Mouse (Mus musculus): Measurements from ENCODE around the gene Pax7. TPM values are rescaled to one million over a fixed set of nuclear protein-coding genes. Genes with fewer than 3 reads are reported as not detected.

Gene Pax7
- polyA plus RNA-seq, 1 experiment from 2014 or later: not detected

DNA sequence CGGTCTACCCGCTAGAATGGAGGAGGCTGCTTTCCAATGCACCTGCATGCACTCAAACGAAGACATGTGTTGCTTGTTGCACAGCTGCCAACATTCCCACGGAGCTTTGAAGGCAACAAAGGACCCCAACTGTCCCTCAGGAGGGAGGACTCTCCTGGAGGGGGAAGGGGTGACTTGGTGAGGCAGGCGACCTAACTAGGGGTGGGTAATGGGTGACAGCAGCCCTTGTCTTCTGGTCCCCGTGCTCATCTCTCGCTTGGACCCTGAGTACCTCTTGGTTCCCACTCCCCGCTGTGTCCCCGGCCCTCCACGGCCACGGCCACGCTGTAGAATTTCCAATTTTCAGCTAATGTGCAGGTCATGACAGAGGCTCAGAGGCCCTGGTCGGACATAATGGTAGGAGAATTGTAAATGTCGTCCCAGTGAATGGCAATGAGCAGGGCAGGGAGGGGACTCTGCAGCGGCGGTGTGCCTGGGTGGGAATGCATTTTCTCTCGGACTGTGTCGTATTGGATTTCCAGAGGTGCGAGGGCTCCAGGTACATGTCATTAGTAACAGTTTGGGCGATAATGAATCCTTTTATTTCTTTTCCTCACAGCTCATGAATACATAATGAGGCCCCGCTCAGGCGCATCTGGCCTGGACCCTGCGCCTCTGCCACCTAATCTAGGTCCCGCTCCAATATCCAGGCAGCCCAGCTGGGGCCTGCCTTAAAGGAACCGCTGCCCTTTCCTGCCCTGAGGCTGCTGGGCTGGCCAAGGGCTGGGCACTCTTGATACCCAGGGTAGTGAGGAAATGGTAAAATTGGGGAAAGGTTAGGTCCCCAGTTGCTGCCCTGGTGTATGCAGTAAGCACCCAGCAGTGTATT, 122.6 kb downstream of the Pax7 start:
- ATAC-seq (ENCODE audit: low FRiP score, low TSS enrichment): no peak
- Histone ChIP-seq H3K4me2 (replicated peaks; ENCODE audit: low read depth, low read length) (no peak overlapping the region), H3K36me3 (ENCODE audit: insufficient read depth, low read length) (no peaks in the 10 kb centered on the region), H3K27me3 (ENCODE audit: insufficient read depth, low read length) (no peaks in the 10 kb centered on the region), H3K4me3 (ENCODE audit: low read length) (no peak overlapping the region), H3K9ac (replicated peaks; ENCODE audit: low read length) (no peak overlapping the region), H3K9me3 (ENCODE audit: low read length) (no peaks in the 10 kb centered on the region), H3K27ac (ENCODE audit: low read length) (no peak overlapping the region), H3K4me1 (ENCODE audit: insufficient read depth, low read length) (no peaks in the 10 kb centered on the region)
- 44% methylated on average over 25 of the region's 25 CpGs for WGBS

DNA sequence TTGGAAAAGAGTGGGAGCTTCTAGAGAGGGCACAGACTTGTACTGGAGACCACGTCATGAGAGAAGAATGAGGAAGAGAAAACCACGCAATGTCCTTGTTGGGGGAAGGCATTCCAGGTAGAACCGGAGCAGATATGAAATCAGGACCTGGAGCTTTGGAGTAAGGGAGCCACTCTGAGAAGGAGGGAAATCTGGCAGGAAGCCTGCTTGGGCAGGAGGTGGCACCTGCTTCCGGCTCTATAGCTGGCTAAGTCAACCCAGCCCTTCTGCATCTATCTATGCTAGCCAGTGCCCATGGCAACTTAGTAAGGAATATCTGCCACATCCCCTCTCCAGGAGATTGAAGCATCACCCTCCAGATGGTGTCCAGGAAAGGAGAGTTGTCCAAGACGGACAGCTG, 127.3 kb downstream of the Pax7 start:
- 74% methylated on average over 5 of the region's 5 CpGs for WGBS
- Histone ChIP-seq H3K27ac (ENCODE audit: low read length) (no peak overlapping the region), H3K4me1 (ENCODE audit: insufficient read depth, low read length) (no peaks in the 10 kb centered on the region), H3K27me3 (ENCODE audit: insufficient read depth, low read length) (no peaks in the 10 kb centered on the region), H3K4me2 (replicated peaks; ENCODE audit: low read depth, low read length) (no peak overlapping the region), H3K4me3 (ENCODE audit: low read length) (no peak overlapping the region), H3K9me3 (ENCODE audit: low read length) (no peaks in the 10 kb centered on the region), H3K36me3 (ENCODE audit: insufficient read depth, low read length) (no peaks in the 10 kb centered on the region), H3K9ac (replicated peaks; ENCODE audit: low read length) (no peak overlapping the region)
- no peak; the same call in 1 of the 2 replicates for ATAC-seq (ENCODE audit: low FRiP score, low TSS enrichment)

DNA sequence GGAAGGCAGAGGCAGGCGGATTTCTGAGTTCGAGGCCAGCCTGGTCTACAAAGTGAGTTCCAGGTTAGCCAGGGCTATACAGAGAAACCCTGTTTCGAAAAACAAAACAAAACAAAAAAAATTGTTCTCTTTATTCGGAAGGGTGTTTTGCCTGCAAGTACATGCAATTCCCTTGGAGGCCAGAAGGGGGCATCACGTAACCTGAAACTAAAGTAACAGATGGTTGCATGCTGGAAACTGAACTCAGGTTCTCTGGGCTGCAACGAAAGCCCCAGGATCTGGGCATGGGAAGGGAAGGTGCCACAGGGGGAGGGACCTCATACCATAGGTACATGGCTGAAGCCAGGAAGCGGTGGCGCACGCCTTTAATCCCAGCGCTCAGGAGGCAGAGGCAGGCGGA, 129.9 kb downstream of the Pax7 start:
- ATAC-seq (ENCODE audit: low FRiP score, low TSS enrichment): no peak

DNA sequence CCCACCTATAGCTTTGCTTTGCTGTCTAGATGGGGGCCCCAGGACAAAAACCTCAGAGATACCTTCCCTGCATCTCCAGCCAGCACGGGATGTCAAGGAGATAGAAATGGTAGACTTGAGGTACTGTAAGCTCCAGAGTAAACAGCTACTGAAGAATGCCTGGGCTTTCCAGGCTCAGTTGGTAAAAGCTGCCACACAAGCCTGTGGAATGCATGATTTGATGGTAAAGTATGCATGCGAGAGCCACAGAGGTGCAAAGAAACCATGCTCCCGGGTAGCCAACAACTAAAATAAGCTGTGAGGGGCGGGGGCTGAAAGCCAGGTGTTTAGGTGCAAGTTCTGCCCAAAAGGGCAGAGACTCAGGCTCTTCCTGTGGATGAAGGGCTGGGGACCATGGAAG, 130.4 kb downstream of the Pax7 start:
- H3K4me2 ChIP-seq (replicated peaks; ENCODE audit: low read depth, low read length): no peak overlapping the region
- H3K9ac ChIP-seq (replicated peaks; ENCODE audit: low read length): no peak overlapping the region
- no peak overlapping the region for H3K27ac ChIP-seq (ENCODE audit: low read length)
- H3K9me3 ChIP-seq (ENCODE audit: low read length): no peaks in the 10 kb centered on the region
- no peaks in the 10 kb centered on the region for H3K27me3 ChIP-seq (ENCODE audit: insufficient read depth, low read length)
- ATAC-seq (ENCODE audit: low FRiP score, low TSS enrichment): no peak
- H3K4me1 ChIP-seq (ENCODE audit: insufficient read depth, low read length): 0 out of 2 replicates have a peak, but pooled peaks cover 2% of the 10 kb centered on the region
- 64% methylated on average over 4 of the region's 4 CpGs for WGBS
- H3K4me3 ChIP-seq (ENCODE audit: low read length): no peak overlapping the region
- no peaks in the 10 kb centered on the region for H3K36me3 ChIP-seq (ENCODE audit: insufficient read depth, low read length)

More for the DNA sequence above, 129.9 kb downstream of the Pax7 start:
- Histone ChIP-seq H3K4me3 (ENCODE audit: low read length) (no peak overlapping the region), H3K27ac (ENCODE audit: low read length) (no peak overlapping the region), H3K36me3 (ENCODE audit: insufficient read depth, low read length) (no peaks in the 10 kb centered on the region), H3K27me3 (ENCODE audit: insufficient read depth, low read length) (no peaks in the 10 kb centered on the region), H3K4me2 (replicated peaks; ENCODE audit: low read depth, low read length) (no peak overlapping the region), H3K9me3 (ENCODE audit: low read length) (no peaks in the 10 kb centered on the region), H3K4me1 (ENCODE audit: insufficient read depth, low read length) (no peaks in the 10 kb centered on the region), H3K9ac (replicated peaks; ENCODE audit: low read length) (no peak overlapping the region)
- 85% methylated on average over 11 of the region's 11 CpGs for WGBS

DNA sequence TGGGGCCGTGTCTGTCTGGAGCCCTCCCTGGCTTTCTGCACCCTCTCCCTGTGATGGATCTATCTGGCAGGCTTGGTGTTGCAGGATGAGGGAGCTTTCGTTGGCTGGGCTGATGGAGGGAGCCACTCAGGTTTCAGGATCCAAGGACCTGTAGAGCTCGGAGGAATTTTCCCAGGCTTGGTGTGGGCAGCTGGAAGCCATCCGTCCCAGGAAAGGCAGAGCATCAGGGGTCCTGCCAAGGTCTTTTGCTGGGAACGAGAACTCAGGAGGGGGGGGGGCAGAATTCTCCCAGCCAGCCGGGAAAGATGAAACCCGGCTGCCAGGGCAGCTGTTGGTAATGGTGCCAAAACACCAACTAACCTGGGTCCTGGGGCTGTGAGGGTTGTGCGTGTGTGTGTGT, 134.7 kb downstream of the Pax7 start:
- Histone ChIP-seq H3K4me2 (replicated peaks; ENCODE audit: low read depth, low read length) (no peak overlapping the region), H3K9ac (replicated peaks; ENCODE audit: low read length) (no peak overlapping the region), H3K9me3 (ENCODE audit: low read length) (no peaks in the 10 kb centered on the region), H3K27ac (ENCODE audit: low read length) (no peak overlapping the region), H3K4me1 (ENCODE audit: insufficient read depth, low read length) (0 out of 2 replicates have a peak, but pooled peaks cover 6% of the 10 kb centered on the region), H3K27me3 (ENCODE audit: insufficient read depth, low read length) (no peaks in the 10 kb centered on the region), H3K4me3 (ENCODE audit: low read length) (no peak overlapping the region), H3K36me3 (ENCODE audit: insufficient read depth, low read length) (no peaks in the 10 kb centered on the region)
- 29% methylated on average over 8 of the region's 8 CpGs for WGBS
- no peak for ATAC-seq (ENCODE audit: low FRiP score, low TSS enrichment)

DNA sequence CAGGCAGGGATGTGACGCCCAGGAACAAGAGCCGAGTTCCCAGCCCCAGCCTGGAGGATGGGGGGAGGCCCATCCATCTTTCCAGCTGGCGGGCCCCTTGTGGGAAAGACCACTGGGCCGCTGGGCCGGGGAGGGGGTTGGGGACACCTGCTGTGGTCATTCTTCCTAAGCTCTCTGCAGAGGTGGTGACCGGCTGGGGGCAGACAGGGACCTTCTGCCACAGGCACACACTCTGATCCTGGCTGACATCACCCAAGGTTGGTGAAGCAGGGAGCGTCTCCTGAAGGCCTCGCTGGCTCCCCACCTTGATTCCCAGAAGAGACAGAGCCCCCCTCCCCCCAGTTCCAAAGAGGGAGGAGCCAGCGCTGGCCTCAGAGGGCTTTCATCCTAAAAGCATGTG, 135.6 kb downstream of the Pax7 start:
- Histone ChIP-seq H3K4me3 (ENCODE audit: low read length) (no peak overlapping the region), H3K27ac (ENCODE audit: low read length) (no peak overlapping the region), H3K36me3 (ENCODE audit: insufficient read depth, low read length) (no peaks in the 10 kb centered on the region), H3K9ac (replicated peaks; ENCODE audit: low read length) (no peak overlapping the region), H3K9me3 (ENCODE audit: low read length) (no peaks in the 10 kb centered on the region), H3K4me2 (replicated peaks; ENCODE audit: low read depth, low read length) (no peak overlapping the region), H3K4me1 (ENCODE audit: insufficient read depth, low read length) (0 out of 2 replicates have a peak, but pooled peaks cover 6% of the 10 kb centered on the region), H3K27me3 (ENCODE audit: insufficient read depth, low read length) (no peaks in the 10 kb centered on the region)
- WGBS: 3% methylated on average over 9 of the region's 9 CpGs
- ATAC-seq (ENCODE audit: low FRiP score, low TSS enrichment): no peak

DNA sequence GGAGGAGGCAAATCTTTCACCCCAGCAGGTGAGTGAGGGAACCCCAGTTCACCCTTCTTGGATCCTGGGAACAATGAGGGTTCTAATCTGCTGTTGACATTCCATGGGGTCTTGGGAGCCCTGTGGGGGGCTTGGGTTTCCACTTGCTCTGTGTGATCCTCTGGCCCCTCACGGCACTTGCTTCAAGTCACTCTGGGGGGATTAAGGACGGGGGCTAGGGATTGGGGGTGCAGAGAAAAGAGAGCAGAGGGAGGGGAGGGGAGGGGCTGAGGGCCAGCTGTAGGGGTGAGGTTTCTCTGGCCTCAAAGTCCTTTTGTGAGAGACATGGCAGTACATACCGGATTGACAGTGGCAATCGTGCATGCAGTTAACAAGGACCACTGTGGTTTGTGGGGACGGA, 140.0 kb downstream of the Pax7 start:
- no peaks in the 10 kb centered on the region for H3K36me3 ChIP-seq (ENCODE audit: insufficient read depth, low read length)
- ATAC-seq (ENCODE audit: low FRiP score, low TSS enrichment): no peak
- 59% methylated on average over 5 of the region's 5 CpGs for WGBS

DNA sequence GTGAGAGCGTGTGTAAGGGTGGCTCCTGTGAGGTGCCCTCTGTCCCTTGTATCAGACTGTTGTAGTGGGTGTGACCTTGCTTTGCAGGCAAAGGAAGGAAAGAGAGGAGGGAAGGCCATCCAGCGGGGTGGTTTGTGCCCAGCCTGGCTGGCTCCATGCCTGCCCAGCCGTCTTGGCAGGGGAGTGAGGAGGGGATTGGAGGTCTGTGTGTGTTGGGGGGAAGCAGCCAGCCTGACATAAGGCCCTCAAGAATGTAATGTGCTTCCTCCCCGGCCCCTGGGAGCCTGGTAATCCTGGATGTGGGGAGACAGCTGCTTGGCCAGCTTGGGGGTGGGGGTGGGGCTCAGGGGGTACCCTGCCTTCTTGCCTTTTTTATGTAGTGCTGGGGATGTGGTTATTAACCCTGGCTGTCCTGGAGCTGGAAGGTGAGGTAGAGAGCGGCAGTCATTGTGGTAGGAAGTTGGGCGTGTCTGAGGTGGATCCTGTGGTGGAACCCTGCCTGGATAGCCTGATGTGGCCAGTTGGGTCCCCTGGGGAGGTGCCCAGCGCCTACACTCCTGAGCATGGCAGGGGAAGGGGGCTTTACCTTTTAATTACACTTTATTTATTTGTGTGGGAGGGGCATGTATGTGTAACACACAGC, 143.6 kb downstream of the Pax7 start:
- Histone ChIP-seq H3K36me3 (ENCODE audit: insufficient read depth, low read length) (no peaks in the 10 kb centered on the region), H3K4me2 (replicated peaks; ENCODE audit: low read depth, low read length) (no peak overlapping the region), H3K4me1 (ENCODE audit: insufficient read depth, low read length) (no peaks in the 10 kb centered on the region), H3K4me3 (ENCODE audit: low read length) (no peak overlapping the region), H3K27ac (ENCODE audit: low read length) (no peak overlapping the region), H3K27me3 (ENCODE audit: insufficient read depth, low read length) (no peaks in the 10 kb centered on the region), H3K9ac (replicated peaks; ENCODE audit: low read length) (no peak overlapping the region), H3K9me3 (ENCODE audit: low read length) (no peaks in the 10 kb centered on the region)
- WGBS: 42% methylated on average over 7 of the region's 7 CpGs
- no peak for ATAC-seq (ENCODE audit: low FRiP score, low TSS enrichment)

More for the DNA sequence above, 140.0 kb downstream of the Pax7 start:
- Histone ChIP-seq H3K4me1 (ENCODE audit: insufficient read depth, low read length) (0 out of 2 replicates have a peak, but pooled peaks cover 6% of the 10 kb centered on the region), H3K4me3 (ENCODE audit: low read length) (no peak overlapping the region), H3K9ac (replicated peaks; ENCODE audit: low read length) (no peak overlapping the region), H3K27me3 (ENCODE audit: insufficient read depth, low read length) (no peaks in the 10 kb centered on the region), H3K4me2 (replicated peaks; ENCODE audit: low read depth, low read length) (no peak overlapping the region), H3K9me3 (ENCODE audit: low read length) (no peaks in the 10 kb centered on the region), H3K27ac (ENCODE audit: low read length) (no peak overlapping the region)

DNA sequence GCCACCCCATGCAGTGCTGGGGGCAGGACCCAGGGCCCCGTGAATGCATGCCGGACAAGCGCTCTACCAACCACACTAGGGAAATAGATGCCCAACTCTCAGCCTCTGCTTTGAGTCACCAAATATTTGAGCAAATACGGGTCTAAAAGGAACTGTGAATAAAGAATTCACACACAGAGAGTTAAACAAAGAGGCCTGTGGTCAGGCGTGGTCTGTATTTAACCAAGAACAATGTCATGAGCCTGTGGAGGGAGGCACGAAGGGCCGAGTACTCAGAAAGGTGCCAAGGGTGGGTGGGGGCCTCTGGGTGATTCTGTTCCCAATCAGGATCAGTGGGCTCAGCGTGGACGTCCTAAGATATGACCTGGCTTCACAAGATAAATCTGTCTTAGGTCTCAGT, 145.3 kb downstream of the Pax7 start:
- H3K4me1 ChIP-seq (ENCODE audit: insufficient read depth, low read length): no peaks in the 10 kb centered on the region
- H3K4me3 ChIP-seq (ENCODE audit: low read length): no peak overlapping the region
- no peak overlapping the region for H3K27ac ChIP-seq (ENCODE audit: low read length)
- H3K9ac ChIP-seq (replicated peaks; ENCODE audit: low read length): no peak overlapping the region
- no peaks in the 10 kb centered on the region for H3K36me3 ChIP-seq (ENCODE audit: insufficient read depth, low read length)
- H3K9me3 ChIP-seq (ENCODE audit: low read length): no peaks in the 10 kb centered on the region
- no peaks in the 10 kb centered on the region for H3K27me3 ChIP-seq (ENCODE audit: insufficient read depth, low read length)
- no peak for ATAC-seq (ENCODE audit: low FRiP score, low TSS enrichment)
- WGBS: 76% methylated on average over 9 of the region's 9 CpGs
- H3K4me2 ChIP-seq (replicated peaks; ENCODE audit: low read depth, low read length): no peak overlapping the region
